Mouse (Mus musculus): ENCODE results near the gene Cldn14.
"Not testable (repeated sequence)": the region's sequence is repeated elsewhere in the genome, so short reads cannot be mapped to it uniquely, and the experiment has no call there.

The Cldn14 gene

DNA sequence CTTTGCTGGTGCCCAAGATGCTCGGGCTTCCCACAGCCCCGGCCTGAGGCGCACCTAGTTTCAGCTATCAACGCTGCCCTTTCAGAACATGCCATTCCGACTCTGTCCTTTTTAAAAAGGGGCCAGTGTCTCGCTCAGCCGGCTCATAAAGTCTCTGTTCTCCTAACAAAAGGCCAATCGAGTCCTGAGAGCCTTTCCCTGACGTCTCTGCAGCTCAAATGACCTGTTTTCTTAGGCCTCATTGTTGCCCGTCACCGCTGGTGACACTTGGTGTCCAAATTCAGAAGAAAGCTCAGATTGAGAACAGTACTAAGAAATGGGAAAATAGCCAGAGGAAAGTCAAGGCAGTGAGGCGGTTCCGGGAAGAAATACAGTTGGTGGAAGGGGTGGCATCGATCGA is at the start of gene Cldn14:
Gene Cldn14, minus strand, starts transcription at position 101 of the 400 bp plus-strand sequence.
- DNase-seq (ENCODE audit: inconsistent age in 2 of 2, low spot score in 1 of 2), result no peak

DNA sequence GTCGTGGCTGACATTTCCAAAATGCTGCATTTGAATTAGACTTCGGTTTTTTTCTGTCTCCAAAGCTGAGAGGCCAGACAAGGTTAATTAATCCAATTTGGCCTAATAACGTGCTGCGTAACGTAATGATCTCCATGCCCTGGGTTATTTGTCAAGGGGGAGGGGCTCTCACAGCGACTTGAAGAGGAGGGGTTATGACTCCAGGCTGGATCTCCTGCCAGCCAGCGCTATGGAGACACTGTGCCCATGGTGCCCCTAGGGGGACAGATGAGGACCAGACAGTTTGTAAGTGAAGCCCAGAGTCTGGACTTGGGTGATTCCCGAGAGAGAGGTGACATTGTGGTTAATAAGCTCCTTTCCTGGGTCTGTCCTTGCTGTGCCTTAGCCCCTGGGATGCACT is 46.9 kb upstream of the Cldn14 start:
- DNase-seq (ENCODE audit: inconsistent age in 2 of 2, low spot score in 1 of 2), result no peak

DNA sequence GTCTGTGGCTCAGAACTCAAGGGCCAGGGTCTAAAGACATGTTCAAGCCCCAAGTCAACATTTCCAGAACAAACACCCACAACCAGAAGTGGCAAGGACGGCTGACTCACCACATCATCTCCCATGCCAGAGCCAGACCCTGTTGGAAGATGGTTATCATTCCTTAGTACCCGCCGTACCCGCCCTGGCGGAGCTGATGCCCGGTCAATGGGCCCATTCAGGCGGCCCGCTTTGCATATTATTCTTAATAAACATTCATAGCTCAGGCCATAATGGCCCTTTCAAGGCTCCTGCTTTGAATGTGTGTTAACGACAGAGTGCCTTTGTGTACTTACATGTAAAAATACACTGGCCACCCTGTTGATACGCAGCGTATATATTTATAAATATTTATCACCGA is 46.5 kb upstream of the Cldn14 start:
- no peak for DNase-seq (ENCODE audit: inconsistent age in 2 of 2, low spot score in 1 of 2)

DNA sequence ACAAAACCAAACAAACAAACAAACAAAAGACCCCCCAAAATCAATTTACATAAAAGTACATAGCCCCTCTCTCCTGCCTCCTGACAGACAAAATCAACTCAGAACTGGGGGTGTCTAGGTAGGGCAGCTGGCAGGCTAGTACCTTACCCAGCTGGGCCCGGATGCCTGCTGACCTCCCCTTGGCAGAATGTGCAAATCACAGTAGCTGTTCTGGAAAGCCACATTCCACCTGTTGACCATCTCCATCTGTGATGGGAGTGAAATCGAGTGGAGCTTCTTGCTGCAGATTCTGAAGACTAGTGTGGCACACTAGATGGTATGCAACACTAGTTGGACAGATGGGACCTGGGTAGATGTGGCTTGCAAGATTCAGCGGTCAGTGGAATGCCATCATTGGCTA is 41.7 kb upstream of the Cldn14 start:
- DNase-seq (ENCODE audit: inconsistent age in 2 of 2, low spot score in 1 of 2), result no peak

DNA sequence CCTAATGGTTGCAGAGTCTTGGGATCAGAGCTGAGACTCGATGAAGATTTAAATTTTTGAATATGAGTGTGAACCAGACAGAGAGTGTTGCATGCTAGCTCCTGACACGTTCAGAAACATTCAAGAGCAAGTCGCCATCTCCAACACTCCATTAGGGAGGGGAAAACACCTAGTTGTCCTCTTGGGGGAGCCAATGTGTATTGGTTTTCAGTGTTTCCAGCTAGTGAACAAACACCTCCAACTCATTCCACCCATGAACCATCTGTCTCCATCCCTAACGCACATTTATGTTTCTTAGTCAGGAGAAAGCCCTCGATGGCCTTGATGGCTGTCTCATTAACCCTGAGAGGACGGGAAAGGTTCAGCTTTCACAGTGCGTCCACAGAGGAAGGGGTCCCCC is 36.4 kb upstream of the Cldn14 start:
- DNase-seq (ENCODE audit: inconsistent age in 2 of 2, low spot score in 1 of 2), result no peak

DNA sequence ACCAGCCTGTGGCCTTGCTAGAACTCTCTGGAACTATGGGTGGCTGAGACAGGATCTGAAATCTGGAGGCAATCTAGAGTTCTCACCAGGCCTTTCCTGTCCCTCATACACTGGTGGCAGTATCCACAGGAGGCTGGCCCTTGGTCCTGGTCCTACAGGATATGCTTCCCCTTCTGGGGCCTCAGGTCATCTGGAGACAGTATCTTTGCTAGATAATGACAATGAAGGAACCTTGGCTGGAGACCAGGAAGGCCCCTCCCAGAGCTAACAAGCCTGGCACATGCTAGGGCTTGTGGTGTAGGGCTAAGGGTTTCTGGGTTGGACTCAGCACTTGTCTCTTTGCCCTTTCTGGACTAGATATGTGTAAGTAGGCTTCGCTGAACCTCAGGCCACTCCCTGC is 35.2 kb upstream of the Cldn14 start:
- DNase-seq (ENCODE audit: inconsistent age in 2 of 2, low spot score in 1 of 2), result no peak

DNA sequence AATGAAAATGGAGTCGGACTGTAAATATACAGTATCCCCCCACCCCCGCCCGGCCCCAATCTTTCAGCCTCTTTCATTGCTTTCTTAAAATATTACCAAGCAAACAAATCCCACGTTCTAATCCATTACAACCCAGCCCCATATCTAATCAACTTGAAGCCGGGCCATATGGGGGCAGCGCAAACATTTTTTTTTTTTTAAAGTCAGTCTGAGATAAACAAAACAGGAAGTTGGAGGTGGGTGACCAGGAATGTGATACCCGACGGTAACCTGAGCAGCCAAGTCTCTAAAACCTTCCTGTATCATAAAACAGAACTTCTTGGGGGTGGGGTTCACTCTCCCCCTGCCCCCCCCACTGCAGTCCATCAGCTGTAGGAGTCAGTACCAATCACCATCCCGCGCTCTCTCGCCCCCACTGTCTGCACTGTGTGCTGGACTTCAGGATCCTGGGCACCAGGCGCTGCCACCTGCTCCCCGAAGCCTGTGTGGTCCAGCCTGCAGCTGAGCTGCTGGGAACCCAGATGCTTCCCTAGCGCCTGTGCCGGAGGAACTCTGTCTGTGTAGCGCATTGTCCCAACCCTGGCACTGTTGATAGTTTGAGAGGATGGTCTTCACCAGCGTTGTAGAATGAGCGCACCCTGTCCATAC is 32.6 kb upstream of the Cldn14 start:
- DNase-seq (ENCODE audit: inconsistent age in 2 of 2, low spot score in 1 of 2), result no peak

DNA sequence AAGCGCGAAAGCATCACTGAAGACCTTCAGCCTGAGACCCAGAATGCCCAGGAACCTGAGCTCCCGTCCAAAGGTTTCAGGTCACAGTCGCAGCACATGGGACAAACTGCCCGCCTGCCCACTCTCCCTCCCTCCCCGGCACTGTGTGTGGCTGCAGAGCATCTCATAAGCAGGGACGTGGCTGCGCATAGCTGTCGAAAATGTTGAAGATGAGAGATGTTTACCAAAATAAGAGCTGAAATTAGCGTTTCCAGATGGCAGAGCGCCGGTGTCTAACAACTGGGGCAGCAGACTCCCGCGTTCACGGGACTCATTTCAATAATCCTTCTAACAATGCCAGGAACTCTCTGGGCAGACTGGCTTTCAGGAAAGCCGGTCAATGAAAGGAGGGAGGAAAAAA is 31.8 kb upstream of the Cldn14 start:
- no peak for DNase-seq (ENCODE audit: inconsistent age in 2 of 2, low spot score in 1 of 2)

DNA sequence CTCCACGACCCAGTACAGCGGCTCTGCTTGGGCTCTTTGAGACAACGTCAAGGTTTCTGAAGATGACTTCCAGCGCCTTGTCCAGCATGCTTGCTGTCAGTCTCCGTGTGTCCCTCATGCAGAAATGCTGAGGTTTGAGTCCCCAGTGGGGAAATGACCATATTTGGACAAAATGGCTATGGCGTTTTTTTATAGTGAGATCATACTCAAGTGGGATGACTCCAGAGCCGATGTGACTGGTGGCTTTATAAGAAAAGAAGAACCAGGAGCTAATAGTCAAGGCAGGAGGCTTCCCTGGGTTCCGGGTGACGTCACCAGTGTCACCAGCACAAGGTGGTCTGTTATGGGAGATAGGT is 30.3 kb upstream of the Cldn14 start:
- no peak for DNase-seq (ENCODE audit: inconsistent age in 2 of 2, low spot score in 1 of 2)

DNA sequence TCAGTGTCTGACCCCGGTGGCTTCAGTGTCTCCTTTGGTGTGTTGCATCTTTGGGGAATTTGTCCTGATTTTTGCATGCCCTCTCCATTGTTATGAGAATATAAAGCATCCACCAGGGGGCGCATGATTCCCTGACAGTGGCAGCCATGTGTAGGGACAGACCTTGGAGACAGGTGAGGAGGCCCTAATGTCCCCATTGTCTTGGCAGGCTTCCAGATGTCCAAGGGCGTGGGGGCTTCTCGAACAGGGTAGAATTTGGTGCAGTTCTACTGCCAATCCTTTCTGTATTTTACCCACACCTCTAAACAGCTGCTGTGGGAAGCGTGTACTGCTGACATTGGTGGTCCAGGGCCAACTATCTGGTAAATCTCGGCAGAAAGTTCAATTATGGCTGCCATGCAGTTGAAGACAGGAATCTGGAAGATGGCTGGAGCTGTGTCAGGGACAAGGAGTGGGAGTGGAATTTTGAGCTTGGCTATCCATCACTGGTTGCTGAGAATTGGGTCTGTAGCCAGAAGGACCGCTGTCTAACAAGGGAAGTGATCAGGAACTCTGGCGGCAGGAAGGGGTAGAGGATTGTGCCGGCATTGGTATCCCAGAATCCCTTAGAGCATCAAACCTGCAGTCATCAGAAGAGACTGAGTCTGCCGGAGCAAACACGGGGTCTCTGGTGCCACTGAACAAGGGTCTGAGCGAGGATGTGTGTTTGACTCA is 29.8 kb upstream of the Cldn14 start:
- DNase-seq (ENCODE audit: inconsistent age in 2 of 2, low spot score in 1 of 2), result peak; percentile 44 to 87

DNA sequence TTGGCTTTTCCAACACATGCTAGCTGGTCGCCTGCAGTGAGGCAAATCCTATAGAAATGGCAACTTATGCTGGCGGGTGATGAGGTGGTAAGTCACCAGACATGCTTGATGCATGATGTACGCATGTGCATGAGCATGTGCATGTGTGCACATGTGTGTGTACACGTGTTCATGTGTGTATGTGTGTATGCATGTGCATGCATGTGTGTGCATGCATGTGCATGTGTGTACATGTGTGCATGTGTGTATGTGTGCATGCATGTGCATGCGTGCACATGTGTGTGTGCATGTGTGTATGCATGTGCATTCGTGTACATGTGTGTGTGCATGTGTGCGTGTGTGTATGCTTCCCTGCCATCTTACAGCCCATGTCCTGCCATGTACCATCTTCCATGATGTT is 28.6 kb upstream of the Cldn14 start:
- DNase-seq (ENCODE audit: inconsistent age in 2 of 2, low spot score in 1 of 2), result no peak

DNA sequence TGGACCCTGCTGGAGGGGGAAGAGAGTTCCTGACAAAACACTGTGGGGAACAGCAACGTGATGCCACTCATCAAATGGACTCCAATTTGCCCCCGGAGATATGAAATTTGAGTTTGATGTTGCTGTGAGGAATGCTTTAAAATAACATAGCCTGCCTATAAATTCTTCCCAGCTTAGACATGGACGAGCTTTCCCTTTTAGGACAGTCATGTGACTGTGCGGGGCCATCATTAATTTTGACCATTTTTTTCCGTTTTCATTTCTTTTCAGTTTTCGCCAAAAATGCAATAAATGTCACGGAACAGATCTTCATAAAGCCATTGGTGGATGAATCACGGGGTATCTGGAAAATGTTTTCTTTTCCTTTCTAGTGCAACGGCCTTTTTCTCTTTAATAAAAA is 25.5 kb upstream of the Cldn14 start:
- no peak for DNase-seq (ENCODE audit: inconsistent age in 2 of 2, low spot score in 1 of 2)

DNA sequence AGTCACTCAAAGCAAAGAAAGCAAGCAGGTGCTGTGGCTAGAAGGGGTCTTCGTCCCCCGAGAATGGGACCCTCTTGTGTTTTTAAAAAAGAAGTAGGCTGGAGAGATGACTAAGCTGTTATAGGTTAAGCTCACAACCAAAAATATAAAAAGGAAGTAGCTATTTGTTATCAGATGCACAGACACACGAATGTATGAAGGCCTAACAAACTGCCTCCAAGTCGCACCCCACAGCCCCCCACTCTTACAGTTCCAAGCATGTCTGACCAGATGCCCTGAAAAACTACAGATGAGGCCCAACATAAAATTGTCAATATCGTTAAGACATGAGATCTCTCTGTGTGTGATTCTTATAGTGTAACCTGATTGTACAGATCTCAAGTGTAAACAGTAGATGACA is 23.6 kb upstream of the Cldn14 start:
- no peak for DNase-seq (ENCODE audit: inconsistent age in 2 of 2, low spot score in 1 of 2)

DNA sequence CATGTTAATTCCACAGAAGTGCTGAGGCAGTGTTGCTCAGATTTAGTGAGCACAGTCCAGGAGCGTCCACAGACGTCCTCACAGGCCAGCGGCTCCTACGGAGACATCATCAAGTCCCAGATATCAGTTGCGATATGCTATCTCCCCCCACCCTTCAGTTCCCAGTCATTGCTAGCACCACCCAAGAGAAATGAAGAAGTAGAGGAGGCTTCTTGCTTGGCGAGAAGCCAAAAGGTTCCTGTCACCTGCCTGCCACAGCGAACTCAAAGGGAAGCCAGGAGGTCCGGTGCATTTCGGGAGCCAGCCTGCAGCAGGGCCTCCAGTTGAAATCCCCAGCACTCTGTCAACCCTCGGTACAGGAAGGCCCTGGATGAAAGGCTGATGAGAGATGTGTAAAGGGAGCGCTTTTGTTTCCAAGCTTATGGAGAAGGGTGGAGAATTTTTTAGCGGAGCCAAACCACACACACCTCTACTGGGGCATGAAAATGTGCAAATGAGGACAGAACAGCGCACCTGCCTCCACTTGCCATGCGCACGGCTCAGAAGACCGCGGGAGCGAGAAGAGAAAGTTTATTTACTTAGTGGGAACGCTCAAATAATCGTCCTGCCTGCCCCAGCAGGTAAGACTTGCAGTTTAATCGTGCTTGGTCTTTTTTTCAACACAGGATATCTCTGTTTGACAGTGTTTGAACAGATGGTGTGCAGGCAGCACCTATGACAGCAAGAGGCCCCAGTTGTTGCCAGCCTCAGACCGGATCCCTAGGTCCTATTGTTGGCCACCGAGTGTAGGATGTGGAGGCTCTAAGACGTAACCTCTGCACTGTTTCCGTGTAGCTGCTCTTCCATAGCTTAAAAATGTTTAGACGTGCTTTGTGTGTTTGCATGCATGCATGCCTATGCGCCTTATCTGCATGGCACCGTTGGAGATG is 15.0 kb upstream of the Cldn14 start:
- DNase-seq (ENCODE audit: inconsistent age in 2 of 2, low spot score in 1 of 2), result no peak

DNA sequence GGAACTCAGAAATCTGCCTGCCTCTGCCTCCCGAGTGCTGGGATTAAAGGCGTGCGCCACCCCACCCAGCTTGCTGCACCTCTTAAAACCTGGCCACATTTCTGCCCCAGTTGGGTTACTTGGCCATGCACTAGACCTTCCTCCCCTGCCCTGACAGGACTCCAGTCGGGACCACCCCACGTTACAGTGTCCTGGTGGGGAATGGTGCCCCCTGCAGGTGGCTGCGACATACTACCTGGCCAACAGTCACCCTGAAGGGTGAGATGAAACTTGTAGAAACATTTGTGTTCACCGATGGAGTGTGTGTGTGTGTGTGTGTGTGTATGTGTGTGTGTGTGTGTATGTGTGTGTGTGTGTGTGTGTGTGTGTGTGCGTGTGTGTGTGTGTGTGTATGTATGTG is 11.1 kb upstream of the Cldn14 start:
- not testable (repeated sequence) for DNase-seq (ENCODE audit: inconsistent age in 2 of 2, low spot score in 1 of 2)

DNA sequence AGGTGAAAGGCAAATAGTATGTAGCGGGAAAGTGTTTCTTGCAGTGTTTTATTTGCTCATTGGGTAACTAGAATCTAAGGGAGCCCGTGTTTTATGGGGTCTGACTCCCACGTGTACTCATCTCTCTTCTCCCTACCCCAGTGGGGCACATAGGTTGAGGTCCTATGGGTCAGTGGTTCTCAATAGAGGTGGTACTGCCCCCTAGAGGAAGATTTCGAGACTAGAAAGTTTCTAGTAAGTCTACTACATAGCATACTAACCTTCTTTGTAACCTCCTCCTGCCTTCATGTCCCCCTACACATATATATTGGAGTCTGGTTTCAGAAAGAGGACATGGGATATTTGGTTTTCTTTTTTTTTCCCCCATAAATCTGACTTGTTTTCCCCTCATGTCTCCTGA is 9.3 kb upstream of the Cldn14 start:
- DNase-seq (ENCODE audit: inconsistent age in 2 of 2, low spot score in 1 of 2), result no peak

DNA sequence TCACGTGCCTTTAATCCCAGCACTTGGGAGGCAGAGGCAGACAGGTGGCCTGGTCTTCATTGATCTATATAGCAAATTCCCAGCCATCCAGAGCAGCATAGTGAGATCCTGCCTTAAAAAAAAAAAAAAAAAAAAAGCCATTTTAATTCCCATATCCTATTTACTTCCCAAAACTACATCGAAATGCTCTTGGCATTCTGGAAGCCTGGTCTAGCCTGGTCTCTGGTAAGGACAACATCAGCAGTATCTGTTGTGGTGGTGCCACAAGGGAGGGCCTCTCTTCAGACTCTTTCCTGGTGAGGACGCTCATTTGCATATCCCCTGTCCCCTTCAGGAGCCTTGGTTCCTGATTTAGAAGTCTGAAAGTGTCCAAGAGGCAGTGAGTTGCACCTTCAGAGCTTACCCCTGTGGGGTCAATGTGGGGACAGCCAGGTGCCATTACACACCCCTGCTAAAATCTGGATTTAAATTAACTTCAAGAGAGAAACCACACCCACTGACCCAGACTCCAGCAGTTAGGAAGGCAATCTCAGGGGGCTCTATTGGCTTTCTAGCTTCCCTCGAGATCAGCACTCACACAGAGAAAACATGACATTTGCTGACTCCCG is 6.0 kb upstream of the Cldn14 start:
- no peak for DNase-seq (ENCODE audit: inconsistent age in 2 of 2, low spot score in 1 of 2)

DNA sequence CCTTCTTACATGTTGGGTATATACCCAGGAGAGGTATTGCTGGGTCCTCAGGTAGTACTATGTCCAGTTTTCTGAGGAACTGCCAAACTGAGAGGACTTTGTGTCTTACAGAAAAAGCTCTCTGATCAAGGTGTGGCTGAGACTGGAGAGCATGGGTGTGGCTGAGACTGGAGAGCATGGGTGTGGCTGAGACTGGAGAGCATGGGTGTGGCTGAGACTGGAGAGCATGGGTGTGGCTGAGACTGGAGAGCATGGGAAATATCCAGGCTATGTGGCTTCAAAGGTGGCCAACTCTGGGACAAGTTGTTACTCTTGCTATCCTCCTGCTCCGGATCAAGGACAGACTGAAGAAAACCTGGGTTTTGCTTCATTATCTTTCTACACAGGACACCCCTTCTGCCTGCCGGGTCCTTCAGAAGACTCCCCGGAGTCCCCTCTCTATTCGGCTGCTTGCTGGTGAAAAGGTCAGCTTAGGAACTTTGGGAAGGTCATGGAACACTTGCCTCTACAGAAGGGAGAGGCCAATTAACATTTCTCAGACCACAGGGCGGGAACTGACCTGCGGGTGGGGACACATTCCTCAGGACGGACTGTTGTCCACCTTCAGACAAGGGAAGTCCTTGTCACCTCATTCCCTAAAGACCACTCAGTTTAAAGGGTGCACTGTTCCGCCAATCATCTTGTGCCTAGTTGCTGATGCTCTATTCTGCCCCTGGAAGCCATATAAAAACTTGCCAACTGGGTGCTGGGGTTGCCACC is 4.9 kb upstream of the Cldn14 start:
- not testable (repeated sequence) for DNase-seq (ENCODE audit: inconsistent age in 2 of 2, low spot score in 1 of 2)

DNA sequence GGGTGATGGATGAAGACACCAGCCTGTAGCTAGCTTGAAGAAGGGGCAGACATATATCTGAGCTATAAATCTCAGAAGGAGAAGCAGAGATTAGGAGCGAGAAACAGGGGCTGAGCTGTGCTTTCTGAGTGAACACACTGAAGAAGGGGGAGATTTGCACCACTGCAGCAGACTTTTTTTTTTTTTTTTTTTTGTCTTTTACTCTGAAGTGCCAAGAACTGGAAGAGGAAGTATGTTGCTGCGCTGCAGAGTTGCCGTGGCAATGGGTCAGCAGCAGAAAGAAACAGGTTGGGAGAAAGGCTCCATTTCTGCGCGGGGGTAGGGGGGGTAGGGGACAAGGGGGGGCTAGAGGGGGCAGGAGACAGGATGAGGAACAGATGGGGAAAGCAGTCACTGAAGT is 2.6 kb upstream of the Cldn14 start:
- no peak for DNase-seq (ENCODE audit: inconsistent age in 2 of 2, low spot score in 1 of 2)

DNA sequence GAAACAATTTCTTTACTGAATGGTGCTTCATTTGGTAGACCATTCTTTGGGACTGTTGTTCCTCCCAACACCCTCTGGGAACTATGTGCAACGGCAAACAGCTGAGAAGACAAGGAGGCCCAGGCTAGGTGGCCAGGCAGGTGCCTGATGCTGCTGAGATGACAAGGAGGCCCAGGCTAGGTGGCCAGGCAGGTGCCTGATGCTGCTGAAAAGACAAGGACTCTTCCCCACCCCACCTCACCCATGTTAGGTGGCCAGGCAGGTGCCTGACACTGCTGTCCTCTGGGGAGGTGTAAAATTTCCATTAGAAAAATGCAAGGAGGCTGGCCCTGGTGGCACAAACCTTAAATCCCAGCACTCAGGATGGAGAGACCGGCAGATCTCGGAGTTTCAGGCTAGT is 2.0 kb upstream of the Cldn14 start:
- DNase-seq (ENCODE audit: inconsistent age in 2 of 2, low spot score in 1 of 2), result no peak

DNA sequence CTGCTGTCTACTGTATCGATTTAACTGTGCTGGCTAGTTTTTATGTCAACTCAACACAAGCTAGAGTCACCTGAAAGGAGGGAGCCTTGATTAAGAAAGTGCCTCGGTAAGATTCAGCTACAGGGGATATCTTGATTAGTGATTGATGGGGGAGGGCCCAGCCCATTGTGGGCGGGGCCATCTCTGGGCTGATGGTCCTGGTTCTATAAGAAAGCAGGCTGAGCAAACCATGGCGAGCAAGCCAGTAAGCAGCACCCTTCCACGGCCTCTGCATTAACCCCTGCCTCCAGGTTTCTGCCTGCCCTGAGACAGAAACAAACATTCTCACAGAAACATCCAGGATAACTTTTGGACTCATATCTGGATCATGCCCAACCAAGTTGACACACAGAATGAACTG is 1.5 kb upstream of the Cldn14 start:
- no peak for DNase-seq (ENCODE audit: inconsistent age in 2 of 2, low spot score in 1 of 2)

All from adrenal gland, adult (tissue).